Mouse (Mus musculus) neutrophil, adult 59 days (primary cell): Measurements from ENCODE around the gene Aspscr1. TPM values are rescaled to one million over a fixed set of nuclear protein-coding genes. Genes with fewer than 3 reads are reported as not detected.

Experiments
- total RNA-seq, 2 experiments: library from RNA; stranded (reverse); gene quantifications; 1 replicate in 1 of 2; 2 replicates in 1 of 2; pipeline ENCODE4 v1.2.4; 2023

The Aspscr1 gene
- 10 to 100 TPM; 79.9 to 88.5 TPM for total RNA-seq

DNA sequence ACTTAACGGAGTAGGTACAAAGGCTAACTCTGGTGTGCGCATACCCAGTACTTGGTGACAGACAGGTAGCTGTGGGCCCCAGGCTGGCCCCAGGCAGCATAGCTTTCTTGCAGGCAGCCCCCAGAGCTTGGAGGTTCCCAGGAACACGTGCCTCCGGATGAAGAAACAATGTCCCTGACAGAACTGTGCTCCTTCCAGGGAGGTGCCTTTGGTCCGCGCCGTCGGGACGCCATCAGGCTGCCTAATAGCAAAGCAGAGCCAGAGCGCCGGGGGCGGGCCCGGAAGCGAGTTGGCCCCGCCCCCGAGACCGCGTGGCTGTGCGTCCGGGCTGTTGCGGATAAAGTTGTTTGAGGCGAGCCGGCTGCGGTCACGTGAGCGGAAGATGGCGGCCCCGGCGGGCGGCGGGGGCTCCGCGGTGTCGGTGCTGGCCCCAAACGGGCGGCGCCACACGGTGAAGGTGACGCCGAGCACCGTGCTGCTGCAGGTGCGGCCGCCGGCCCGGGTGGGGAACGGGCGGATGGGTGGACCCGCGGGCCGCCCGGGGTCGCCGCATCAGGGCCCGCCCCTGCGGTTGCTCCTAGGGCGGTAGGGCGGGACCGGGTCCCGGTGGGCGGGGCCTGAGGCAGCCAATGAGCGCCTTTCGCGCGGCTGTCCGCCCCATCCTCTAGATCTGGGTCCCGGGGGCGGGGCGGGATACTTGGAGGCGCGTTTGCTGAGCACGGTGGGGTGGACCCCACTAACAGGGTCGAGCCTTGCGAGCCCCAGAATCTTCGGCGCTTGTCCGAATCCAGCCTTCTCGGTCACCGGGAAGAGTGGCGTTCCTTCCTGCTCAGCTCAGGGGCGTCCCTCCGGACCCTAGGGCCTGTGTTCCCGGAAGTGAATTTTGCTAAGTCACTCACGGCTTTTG is at the start of gene Aspscr1:
Gene Aspscr1, plus strand, starts transcription at position 287 of the 907 bp plus-strand sequence.

DNA sequence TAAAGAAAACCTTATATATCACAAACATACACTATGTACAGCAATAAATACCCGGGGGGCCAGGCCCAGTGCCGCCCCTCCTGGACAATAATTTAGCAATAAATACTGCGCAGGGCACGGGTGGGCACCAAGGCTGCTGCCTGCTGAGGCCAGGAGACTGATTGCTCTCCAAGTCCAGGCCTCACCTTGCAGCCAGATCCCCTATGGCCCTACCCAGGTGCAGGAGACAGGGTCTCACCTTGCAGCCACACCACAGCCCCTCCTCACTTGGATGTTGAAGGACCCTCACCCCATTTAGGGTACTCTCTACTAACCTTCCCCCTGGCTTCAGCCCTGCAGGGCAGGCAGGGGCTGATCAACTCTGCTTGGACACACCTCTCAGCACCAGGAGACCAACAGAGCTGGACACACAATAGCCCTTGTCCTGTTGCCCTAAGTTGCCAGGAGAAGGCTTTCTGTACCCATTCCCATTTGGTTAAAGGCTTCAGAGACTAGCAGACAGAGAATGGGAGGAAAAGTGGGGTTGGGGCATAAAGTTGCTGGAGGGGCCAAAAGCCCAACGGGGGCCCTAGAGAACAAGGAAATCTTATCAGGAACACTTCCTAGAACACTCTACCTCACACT is 47.5 kb upstream of the Aspscr1 start, which contains the start of gene Sirt7:
Gene Sirt7, minus strand, starts transcription at position 89 of the 624 bp plus-strand sequence.

DNA sequence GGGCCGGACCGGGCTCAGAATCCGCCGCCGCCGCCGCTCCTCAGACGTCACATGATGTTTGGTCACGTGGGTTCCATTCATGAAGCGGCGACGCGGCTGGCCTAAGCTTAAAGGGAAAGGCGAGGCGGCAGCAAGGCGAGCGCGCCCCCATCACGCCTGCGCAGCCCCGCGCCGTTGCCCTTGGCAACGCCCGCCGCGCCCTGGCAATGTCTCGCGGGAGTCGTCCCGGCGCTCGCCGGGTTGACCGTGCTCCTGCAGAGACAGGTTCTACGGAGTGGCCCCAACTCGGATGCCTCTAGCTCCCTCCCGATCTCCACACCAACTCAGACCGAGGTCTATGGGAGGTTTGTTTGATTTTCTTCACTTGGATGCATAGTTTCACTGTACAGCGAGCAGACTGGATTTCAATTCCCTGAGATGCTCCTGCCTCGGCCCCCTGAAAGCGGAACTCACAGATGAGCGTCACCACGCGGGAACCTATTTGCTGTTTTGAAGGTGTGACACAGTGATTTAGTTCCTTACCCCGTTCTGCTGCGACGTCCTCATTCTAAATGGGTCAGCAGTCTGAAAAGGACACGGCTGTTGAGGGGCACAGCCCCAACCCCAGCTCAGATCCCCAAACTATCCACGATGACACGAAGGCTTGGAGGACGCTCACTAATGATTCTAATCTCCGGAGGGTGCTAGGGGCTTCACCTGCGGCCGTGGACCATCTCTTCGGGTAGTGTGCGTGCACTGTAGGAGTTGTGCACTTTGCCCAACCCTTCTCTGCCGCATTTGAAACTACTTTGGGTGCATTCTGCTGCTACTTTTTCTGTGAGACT is 39.0 kb upstream of the Aspscr1 start, which contains the start of gene Mafg:
Gene Mafg, minus strand, starts transcription at position 81 of the 824 bp plus-strand sequence.

DNA sequence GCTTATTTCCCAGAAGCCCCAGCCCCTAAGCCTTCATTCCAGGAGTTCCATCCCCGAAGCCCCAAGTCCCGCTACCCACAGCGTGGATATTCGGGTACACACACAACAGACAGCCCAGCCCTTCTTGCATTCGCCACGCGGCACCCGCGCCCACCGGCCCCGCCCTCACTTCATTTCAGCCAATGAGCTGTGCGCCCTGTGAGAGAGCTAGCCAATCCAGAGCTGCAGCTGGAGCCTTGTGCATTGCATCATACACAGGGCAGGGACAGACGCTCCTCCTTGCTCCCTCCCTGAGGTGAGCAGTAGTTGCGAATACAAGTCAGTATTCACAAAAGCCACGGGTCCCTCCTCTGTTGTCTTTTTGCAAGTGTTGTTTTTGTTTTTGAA is 29.2 kb upstream of the Aspscr1 start, which contains the start of gene Pycr1:
Gene Pycr1, minus strand, starts transcription at position 169 of the 387 bp plus-strand sequence.

DNA sequence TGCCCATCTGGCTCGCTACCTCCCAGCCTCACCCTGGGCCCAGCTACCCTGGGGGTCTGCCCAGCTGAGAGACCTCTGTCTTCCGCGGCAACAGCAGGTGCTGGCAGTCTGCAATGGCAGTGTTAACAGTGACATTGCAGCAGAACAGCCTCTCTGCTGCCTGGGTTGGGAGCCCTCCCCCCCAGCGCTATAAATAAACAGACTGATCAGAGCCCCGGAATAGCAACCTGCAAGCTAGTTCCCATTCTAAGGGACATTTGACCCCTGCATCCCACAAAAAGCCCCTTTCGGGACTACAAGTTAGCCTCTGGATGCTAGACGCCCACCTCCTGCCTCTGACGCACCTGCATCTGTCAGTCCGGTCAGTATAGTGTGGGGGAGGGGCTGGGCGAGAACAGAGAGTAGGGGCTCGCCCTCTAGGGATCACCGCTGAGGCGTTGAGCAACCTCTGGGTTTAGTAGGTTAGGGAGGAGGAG is 24.7 kb upstream of the Aspscr1 start, which contains the start of gene Myadml2:
Gene Myadml2, minus strand, starts transcription at position 158 of the 476 bp plus-strand sequence.

DNA sequence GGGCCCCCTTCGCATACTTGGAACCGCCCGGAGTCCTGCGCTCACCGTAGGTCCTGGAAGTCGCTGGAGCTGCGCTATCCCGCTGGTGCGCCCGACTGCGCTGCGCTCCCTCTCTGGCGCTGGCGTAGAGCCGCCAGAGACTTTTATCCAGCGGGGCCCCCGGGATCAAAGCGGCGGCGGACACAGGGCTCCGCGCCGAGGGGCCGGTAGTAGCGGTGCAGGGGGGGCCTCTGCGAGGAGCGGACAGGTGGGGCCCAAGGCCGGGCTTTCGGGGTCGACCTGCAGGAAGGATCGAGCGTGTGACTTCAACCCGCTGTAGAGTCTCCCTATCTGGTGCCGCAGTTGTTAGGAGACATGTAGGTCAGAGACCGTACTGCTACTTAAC is 11.7 kb upstream of the Aspscr1 start, which contains the start of gene Notum:
Gene Notum, minus strand, starts transcription at position 100 of the 385 bp plus-strand sequence.

DNA sequence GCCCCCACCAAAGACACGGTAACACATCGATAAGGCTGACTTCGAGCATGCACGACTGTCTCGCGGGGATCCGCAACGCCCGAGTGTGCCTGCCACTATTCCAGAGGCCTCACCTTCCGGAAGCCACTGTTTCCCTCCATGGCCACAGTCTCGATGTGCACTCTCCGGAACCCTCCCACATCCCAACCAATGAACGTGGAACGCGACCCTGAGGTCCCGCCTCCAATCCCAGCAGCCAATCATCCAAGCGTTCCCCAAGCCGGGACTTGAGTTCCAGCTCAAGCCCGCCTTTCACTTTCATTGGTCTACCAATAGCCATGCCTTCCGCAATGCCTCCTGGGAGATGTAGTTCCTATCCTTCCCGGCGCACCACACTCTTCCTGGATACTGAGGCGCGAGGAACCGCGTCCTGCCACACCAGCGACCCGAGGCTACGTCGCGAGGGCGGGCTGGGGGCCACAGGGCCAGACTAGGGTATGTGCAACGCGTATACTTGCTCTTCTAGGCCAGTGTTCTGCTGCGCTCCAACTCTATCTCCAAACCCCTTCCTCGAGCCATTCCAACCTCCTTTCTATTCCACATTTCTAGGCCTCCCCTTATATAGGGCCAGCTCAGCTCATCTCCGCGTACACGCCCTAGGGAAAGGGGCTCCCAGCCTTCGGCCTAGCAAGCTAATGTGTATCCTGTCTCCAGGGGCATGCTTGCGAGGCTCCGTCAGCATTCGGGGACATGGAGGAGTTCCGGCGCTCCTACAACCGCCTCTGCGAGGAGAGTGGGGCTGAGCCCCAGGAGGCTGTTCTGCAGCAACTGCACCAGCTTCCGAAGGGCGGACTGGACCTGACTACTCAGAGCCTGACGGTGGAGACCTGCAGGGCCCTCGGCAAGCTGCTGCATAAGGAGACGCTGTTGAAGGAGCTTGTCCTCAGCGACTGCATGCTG is 41.1 kb downstream of the Aspscr1 start, which contains the start of the genes Cenpx and Lrrc45:
Gene Cenpx, minus strand, starts transcription at position 159 of the 939 bp plus-strand sequence.
Gene Lrrc45, plus strand, starts transcription at position 346 of the 939 bp plus-strand sequence.

DNA sequence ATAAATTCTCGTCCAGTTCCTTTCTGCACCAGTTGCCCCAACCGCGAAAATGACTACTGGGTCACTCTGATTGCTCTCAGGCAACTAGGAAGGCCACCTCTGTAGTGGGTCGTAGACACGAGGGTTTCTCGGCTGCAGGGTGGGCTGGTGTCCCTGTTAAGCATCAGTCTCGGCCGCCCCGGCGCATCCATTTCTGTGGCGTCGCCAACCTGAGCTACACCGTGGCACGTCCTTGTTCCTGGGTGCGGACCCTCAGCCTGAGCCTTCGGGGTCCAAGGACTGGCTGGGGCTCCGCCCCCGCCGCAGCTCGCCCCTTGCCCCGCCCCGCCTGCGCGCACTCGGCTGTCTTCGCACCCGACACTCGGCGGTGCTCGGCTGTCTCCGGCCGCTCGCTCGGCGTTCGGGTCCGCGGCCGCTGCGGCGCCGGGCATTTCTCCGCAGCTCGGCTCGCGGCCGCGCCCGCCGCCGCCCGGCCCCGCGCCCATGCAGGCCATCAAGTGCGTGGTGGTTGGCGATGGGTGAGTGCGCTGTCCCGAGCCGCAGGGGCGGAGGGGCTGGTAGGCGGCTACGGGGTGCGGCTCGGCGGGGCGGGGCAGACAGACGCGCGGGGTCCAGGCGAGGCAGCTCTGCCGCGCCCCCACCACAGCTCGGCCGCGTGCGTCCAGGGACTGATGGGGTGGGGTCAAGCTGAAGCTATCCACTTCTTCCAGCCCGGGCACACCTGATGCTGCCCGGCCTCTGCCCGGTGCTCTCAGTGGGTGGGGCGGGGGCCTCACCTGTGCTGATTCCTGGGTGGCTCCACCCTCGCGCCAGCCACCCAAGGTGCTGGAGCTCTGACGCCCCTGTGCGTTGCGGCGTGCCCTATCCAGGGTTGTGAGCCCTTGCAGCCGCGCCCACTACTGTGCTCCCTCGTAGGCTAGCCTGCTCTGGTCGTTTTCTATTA is 48.6 kb downstream of the Aspscr1 start, which contains the start of gene Rac3:
Gene Rac3, plus strand, starts transcription at position 347 of the 943 bp plus-strand sequence.

DNA sequence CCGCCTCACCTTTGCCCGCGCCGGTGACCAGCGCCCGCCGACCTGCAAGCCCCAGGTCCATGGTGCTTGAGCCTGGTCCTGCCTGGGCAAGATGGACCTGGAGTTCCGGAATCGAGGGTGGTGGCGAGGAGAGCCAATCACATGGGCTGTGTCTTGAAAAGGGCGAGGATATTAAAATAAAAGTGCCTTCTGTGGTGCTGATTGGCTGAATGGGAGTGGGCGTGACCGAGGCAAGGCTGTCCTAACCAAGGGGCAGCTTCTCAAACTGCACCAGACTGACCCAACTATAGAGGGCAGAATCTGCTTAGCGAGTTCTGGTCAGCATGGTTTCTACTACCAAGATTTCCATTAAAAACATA is 54.4 kb downstream of the Aspscr1 start, which contains the start of gene Dcxr:
Gene Dcxr, minus strand, starts transcription at position 113 of the 359 bp plus-strand sequence.

DNA sequence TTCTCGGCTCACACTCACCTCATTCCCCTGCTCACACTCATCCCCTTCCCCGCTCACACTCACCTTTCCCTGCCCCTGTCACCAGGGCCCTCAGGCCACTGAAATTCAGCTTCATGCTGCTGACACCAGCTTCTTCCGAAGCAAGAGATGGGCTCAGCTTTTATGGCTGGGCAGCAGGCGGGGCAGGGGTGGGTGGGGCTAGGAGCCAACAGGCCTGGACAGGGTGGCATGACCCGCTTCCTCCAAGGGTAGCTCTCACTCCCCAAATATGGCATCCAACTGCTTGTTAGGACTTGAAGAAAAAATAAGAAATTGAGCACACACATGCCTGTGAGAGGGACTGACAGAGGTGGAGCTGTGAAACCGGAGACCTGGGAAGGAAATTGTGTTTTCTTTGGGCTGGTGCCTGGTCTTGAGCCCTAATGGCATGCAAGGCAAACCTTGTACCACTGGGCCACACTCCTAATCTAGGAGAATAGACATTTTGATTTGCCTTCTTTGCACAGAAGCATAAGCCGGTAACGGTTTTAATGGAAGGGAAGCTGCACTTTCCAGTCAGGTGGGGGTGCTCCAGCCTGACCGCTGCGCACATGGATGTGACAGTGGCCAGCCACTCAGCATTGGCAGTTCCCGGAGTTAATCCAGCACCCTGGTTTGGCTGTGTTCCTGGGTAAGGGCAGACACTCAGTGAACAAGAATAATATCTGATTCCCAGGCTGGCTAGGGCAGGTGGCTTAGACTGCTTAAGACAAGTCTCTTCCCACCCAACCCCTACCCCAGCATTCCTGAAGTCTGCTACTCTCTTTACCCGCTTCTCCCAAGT is 59.3 kb downstream of the Aspscr1 start, which contains the start of gene Cbr2:
Gene Cbr2, minus strand, starts transcription at position 257 of the 823 bp plus-strand sequence.

Other genes starting within 250 kb of the Aspscr1 start
- 10 to 100 TPM; 46.4 to 49.1 TPM for gene Nploc4, start 235.3 kb upstream of the Aspscr1 start, total RNA-seq
- gene Tspan10, start 230.3 kb upstream of the Aspscr1 start, total RNA-seq, result under 1 TPM in 1 of 2 experiments, not detected in 1; 0.22 TPM
- not detected for gene Pde6g, start 219.5 kb upstream of the Aspscr1 start, total RNA-seq
- gene Oxld1, start 214.9 kb upstream of the Aspscr1 start, total RNA-seq, result 1 to 10 TPM; 5.2 to 6.9 TPM
- 10 to 100 TPM in 1 of 2 experiments, 1 to 10 TPM in 1; 9.3 to 11.5 TPM for gene Ccdc137, start 214.9 kb upstream of the Aspscr1 start, total RNA-seq
- 1 to 10 TPM; 8.2 to 9.5 TPM for gene Arl16, start 205.4 kb upstream of the Aspscr1 start, total RNA-seq
- gene Mrpl12, start 188.4 kb upstream of the Aspscr1 start, total RNA-seq, result 10 to 100 TPM; 15.7 to 20.7 TPM
- gene Slc25a10, start 181.1 kb upstream of the Aspscr1 start, total RNA-seq, result 10 to 100 TPM; 12.5 to 13.2 TPM
- not detected for gene Gcgr, start 142.3 kb upstream of the Aspscr1 start, total RNA-seq
- gene Mcrip1, start 123.2 kb upstream of the Aspscr1 start, total RNA-seq, result 10 to 100 TPM; 28.5 to 32.8 TPM
- gene Ppp1r27, start 121.8 kb upstream of the Aspscr1 start, total RNA-seq, result not detected
- gene P4hb, start 99.7 kb upstream of the Aspscr1 start, total RNA-seq, result 100 to 1,000 TPM; 250 to 293 TPM
- 100 to 1,000 TPM; 404 to 468 TPM for gene Arhgdia, start 91.3 kb upstream of the Aspscr1 start, total RNA-seq
- gene Alyref, start 74.6 kb upstream of the Aspscr1 start, total RNA-seq, result 100 to 1,000 TPM; 129 to 148 TPM
- gene Anapc11, start 74.6 kb upstream of the Aspscr1 start, total RNA-seq, result 10 to 100 TPM; 51.5 to 52.9 TPM
- gene Npb, start 64.5 kb upstream of the Aspscr1 start, total RNA-seq, result 1 to 10 TPM in 1 of 2 experiments, not detected in 1; 1.3 TPM
- gene Pcyt2, start 55.0 kb upstream of the Aspscr1 start, total RNA-seq, result 10 to 100 TPM; 33.2 to 34.6 TPM
- 100 to 1,000 TPM; 117 to 133 TPM for gene Sirt7, start 47.7 kb upstream of the Aspscr1 start, total RNA-seq
- gene Mafg, start 39.4 kb upstream of the Aspscr1 start, total RNA-seq, result 100 to 1,000 TPM; 143 to 148 TPM
- gene Pycr1, start 29.2 kb upstream of the Aspscr1 start, total RNA-seq, result 1 to 10 TPM; 1.3 to 2.7 TPM
- gene Myadml2, start 24.8 kb upstream of the Aspscr1 start, total RNA-seq, result not detected
- gene Notum, start 11.8 kb upstream of the Aspscr1 start, total RNA-seq, result 1 to 10 TPM in 1 of 2 experiments, not detected in 1; 1.8 TPM
- gene Cenpx, start 40.8 kb downstream of the Aspscr1 start, total RNA-seq, result 10 to 100 TPM; 35.5 to 36.7 TPM
- 10 to 100 TPM; 11.7 to 15.4 TPM for gene Lrrc45, start 41.0 kb downstream of the Aspscr1 start, total RNA-seq
- gene Rac3, start 48.5 kb downstream of the Aspscr1 start, total RNA-seq, result under 1 TPM in 1 of 2 experiments, not detected in 1; 0.67 TPM
- 10 to 100 TPM in 1 of 2 experiments, 1 to 10 TPM in 1; 6.2 to 12.1 TPM for gene Dcxr, start 54.3 kb downstream of the Aspscr1 start, total RNA-seq
- gene Cbr2, start 59.1 kb downstream of the Aspscr1 start, total RNA-seq, result 10 to 100 TPM in 1 of 2 experiments, 1 to 10 TPM in 1; 4.7 to 10.3 TPM
- gene Hmga1b, start 89.8 kb downstream of the Aspscr1 start, total RNA-seq, result 10 to 100 TPM; 42.1 to 54.6 TPM
- 10 to 100 TPM; 12.8 to 14.4 TPM for gene Rfng, start 111.2 kb downstream of the Aspscr1 start, total RNA-seq
- 10 to 100 TPM; 32.3 to 47.8 TPM for gene Gps1, start 111.3 kb downstream of the Aspscr1 start, total RNA-seq
- gene Dus1l, start 123.4 kb downstream of the Aspscr1 start, total RNA-seq, result 10 to 100 TPM; 31.9 to 38.5 TPM
- gene Fasn, start 151.6 kb downstream of the Aspscr1 start, total RNA-seq, result 10 to 100 TPM; 22.3 to 24.3 TPM